Mouse (Mus musculus): ENCODE results near the gene Fktn.

- peak; percentile 24; the same call in 1 of the 2 replicates for TF ChIP-seq CTCF (IDR thresholded peaks at IDR 0.05; ENCODE audit: low read depth)
- TF ChIP-seq EP300 (IDR thresholded peaks at IDR 0.05; ENCODE audit: low read depth): no peak
Measured at GRCm38 (mm10) chr4:53825821-53826605, 112.2 kb downstream of the Fktn start, which contains the start of gene Tmem38b.
